Mouse (Mus musculus): Measurements from ENCODE around the gene Vamp8. TPM values are rescaled to one million over a fixed set of nuclear protein-coding genes. Genes with fewer than 3 reads are reported as not detected.

Vamp8 gene
- polyA plus RNA-seq, 1 experiment from 2014 or later: 241 TPM

DNA sequence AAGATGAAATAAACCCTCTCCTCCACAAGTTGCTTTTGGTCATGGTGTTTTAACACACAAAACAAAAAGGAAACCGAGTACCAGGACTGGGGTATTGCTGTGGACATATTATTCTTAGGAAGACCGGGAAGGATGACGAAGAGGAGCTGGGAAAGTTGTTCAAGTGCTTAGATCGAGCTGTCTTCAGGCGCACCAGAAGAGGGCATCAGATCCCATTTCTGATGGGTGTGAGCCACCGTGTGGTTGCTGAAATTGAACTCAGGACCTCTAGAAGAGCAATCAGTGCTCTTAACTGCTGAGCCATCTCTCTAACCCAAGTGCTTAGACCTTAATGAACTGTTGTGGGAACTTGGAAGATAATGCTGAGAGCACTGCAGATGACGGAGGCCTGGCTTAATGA lies 26.5 kb downstream of the Vamp8 start:
- ATAC-seq (replicated peaks; ENCODE audit: low FRiP score, low read depth): no peak
- Histone ChIP-seq H3K4me1 (replicated peaks; ENCODE audit: insufficient read depth, low read length) (peaks cover 13% of the 10 kb centered on the region; the same call in 1 of the 2 replicates), H3K9me3 (replicated peaks; ENCODE audit: low read length) (no peaks in the 10 kb centered on the region), H3K27ac (no peak overlapping the region), H3K4me2 (ENCODE audit: low read length) (no peak overlapping the region), H3K9ac (ENCODE audit: low read depth, low read length) (no peak overlapping the region), H3K27me3 (ENCODE audit: insufficient read depth, low read length) (no peaks in the 10 kb centered on the region), H3K36me3 (ENCODE audit: insufficient read depth, low read length) (peaks cover 5% of the 10 kb centered on the region; the same call in 1 of the 2 replicates), H3K4me3 (replicated peaks; ENCODE audit: low read depth, low read length) (no peak overlapping the region)
- peak; percentile 45; the same call in 1 of the 2 replicates for TF ChIP-seq CTCF (IDR thresholded peaks at IDR 0.05; ENCODE audit: low read depth)
- DNase-seq (ENCODE audit: low spot score): no peak
- WGBS: 43% methylated on average over 7 of the region's 7 CpGs

DNA sequence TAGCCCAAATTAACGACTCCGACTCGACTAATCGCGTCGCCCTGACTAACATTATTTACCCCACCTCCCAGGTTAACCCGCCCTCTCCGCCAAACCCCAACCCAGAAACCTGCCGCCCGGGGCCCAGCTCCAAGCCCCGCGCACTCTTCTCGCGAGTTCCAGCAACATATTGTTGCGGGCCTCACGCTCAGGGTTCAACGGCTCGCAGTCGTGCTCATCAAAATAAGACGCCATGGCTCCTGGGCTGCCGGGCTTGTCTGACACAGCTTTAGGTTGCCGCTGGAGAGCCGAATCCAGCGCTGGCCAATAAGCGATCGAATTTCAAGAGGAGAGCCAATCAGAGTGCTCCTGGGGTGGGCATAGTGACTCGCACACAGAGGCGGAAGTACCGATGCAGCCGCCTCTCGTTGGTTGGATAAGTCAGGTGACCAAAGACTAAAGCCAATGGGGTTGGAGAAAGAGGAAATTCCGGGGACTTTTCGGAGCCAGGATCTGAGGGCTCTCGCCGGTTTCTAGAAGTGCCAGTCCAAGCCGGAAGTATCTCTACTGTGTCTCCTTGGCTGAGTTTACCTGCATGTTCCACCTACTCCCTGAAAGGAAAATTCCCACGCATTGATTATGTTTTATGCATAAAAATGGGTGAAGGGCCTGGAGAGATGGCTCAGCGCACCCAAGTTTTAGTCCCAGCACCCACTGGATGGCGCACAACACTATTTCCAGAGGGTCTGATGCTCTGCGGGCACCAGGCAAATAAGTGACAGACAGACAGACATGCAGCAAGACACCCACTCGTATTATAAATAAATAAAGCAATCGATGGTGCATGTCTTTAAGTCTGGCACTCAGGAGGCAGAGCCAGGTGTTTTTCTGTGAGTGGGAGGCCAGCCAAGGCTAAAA lies 28.1 kb downstream of the Vamp8 start:
- WGBS: under 1% methylated on average over 42 of the region's 42 CpGs
- H3K9ac ChIP-seq (ENCODE audit: low read depth, low read length): peak overlapping the region; percentile 81
- peak; percentile 58 for TF ChIP-seq CTCF (IDR thresholded peaks at IDR 0.05; ENCODE audit: low read depth)

DNA sequence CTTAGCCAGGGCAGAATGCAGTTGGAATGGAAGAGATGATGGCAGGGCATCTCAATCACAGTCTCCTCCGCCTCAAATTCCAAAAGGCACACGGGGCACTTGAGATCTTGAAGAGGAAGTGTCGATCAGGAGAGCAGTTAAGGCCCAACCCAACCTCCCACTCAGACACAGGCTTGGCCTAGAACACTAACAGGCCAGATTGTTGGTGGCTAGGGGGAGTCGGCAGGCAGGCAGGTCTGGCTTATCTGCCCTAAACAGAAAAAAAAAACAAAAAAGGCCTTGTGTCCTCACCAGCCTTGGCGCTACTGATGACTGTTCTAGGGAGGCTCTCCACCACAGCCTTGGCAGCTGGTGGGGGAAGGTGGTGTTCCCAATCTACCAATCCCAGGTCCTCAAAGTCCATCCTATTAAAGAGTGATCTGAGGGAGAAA lies 29.4 kb downstream of the Vamp8 start:
- Histone ChIP-seq H3K4me2 (ENCODE audit: low read length) (peak overlapping the region; percentile 89), H3K4me1 (replicated peaks; ENCODE audit: insufficient read depth, low read length) (peaks cover 13% of the 10 kb centered on the region; the same call in 1 of the 2 replicates), H3K27me3 (ENCODE audit: insufficient read depth, low read length) (no peaks in the 10 kb centered on the region), H3K27ac (0 out of 2 replicates have a peak overlapping the region, but pooled peaks have one; percentile 57), H3K9me3 (replicated peaks; ENCODE audit: low read length) (no peaks in the 10 kb centered on the region), H3K36me3 (ENCODE audit: insufficient read depth, low read length) (peaks cover 5% of the 10 kb centered on the region; the same call in 1 of the 2 replicates), H3K9ac (ENCODE audit: low read depth, low read length) (0 out of 2 replicates have a peak overlapping the region, but pooled peaks have one; percentile 81), H3K4me3 (replicated peaks; ENCODE audit: low read depth, low read length) (peak overlapping the region; percentile 74)
- no peak for TF ChIP-seq CTCF (IDR thresholded peaks at IDR 0.05; ENCODE audit: low read depth)
- no peak for ATAC-seq (replicated peaks; ENCODE audit: low FRiP score, low read depth)
- WGBS: 59% methylated on average over 5 of the region's 5 CpGs
- no peak for DNase-seq (ENCODE audit: low spot score)

More for the DNA sequence above, 28.1 kb downstream of the Vamp8 start:
- ATAC-seq (replicated peaks; ENCODE audit: low FRiP score, low read depth): peak; percentile 96
- H3K36me3 ChIP-seq (ENCODE audit: insufficient read depth, low read length): peaks cover 5% of the 10 kb centered on the region; the same call in 1 of the 2 replicates
- peaks cover 13% of the 10 kb centered on the region; the same call in 1 of the 2 replicates for H3K4me1 ChIP-seq (replicated peaks; ENCODE audit: insufficient read depth, low read length)
- no peaks in the 10 kb centered on the region for H3K9me3 ChIP-seq (replicated peaks; ENCODE audit: low read length)
- peak; percentile 99 for DNase-seq (ENCODE audit: low spot score)
- H3K4me2 ChIP-seq (ENCODE audit: low read length): peak overlapping the region; percentile 89
- no peaks in the 10 kb centered on the region for H3K27me3 ChIP-seq (ENCODE audit: insufficient read depth, low read length)
- peak overlapping the region; percentile 74 for H3K4me3 ChIP-seq (replicated peaks; ENCODE audit: low read depth, low read length)
- peak overlapping the region; percentile 71 for H3K27ac ChIP-seq

DNA sequence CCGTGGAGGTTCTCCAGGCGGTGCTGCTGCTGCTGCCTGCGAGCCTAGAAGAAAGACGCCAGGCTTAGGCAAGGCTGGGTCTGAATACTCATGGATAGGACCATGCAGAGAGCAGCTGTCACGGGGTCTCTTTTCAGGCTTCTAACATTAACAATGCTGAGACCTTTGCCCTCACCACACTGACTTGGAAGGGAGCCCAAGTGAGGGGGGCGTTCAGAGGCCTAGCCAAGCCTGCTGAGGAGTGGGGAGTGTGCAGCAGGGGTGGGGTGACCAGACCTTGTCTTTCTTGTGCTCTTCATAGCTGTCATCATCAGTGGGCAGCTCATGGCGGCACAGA lies 29.9 kb downstream of the Vamp8 start:
- Histone ChIP-seq H3K9me3 (replicated peaks; ENCODE audit: low read length) (no peaks in the 10 kb centered on the region), H3K27me3 (ENCODE audit: insufficient read depth, low read length) (no peaks in the 10 kb centered on the region), H3K4me3 (replicated peaks; ENCODE audit: low read depth, low read length) (no peak overlapping the region), H3K36me3 (ENCODE audit: insufficient read depth, low read length) (peaks cover 5% of the 10 kb centered on the region; the same call in 1 of the 2 replicates), H3K4me1 (replicated peaks; ENCODE audit: insufficient read depth, low read length) (peaks cover 13% of the 10 kb centered on the region; the same call in 1 of the 2 replicates), H3K9ac (ENCODE audit: low read depth, low read length) (no peak overlapping the region), H3K4me2 (ENCODE audit: low read length) (peak overlapping the region; percentile 89; the same call in 1 of the 2 replicates), H3K27ac (no peak overlapping the region; the same call in 1 of the 2 replicates)
- ATAC-seq (replicated peaks; ENCODE audit: low FRiP score, low read depth) (no peak), DNase-seq (ENCODE audit: low spot score) (no peak)
- 63% methylated on average over 7 of the region's 7 CpGs for whole genome bisulfite sequencing
- TF ChIP-seq CTCF (IDR thresholded peaks at IDR 0.05; ENCODE audit: low read depth): no peak

DNA sequence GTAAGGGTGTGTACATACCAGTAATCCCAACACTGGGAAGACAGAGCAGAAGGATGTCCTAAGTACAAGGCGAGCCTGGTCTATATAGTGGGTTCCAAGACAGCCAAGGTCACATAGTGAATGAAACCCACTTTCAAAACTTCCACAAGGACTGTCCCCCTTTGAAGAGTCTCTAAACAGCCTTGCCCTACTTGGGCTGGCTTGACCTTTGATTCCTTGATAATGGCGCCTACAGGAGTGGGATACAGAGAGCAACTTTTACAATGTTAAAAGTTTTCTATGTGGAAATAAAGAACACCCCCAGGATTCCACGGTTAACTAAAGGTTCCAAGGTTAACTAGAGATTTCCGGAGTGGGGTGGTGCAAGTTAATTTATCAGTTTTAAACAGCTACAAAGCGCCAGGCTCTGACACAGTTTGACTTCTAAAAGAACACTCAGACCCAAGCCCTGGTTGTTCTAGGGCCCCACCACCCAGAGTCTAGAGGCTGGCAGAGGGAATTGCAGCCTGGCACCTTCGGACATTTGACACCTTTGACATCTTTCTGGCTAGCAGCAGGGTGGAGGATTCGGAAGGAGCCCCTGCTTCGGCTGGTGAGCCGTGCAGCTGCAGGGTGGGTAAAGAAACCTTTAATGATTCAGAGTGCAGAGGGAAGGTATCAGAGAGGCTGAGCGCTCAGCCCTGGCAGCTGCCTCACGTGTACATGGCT lies 30.5 kb downstream of the Vamp8 start:
- DNase-seq (ENCODE audit: low spot score): no peak
- Histone ChIP-seq H3K9me3 (replicated peaks; ENCODE audit: low read length) (no peaks in the 10 kb centered on the region), H3K4me1 (replicated peaks; ENCODE audit: insufficient read depth, low read length) (peaks cover 13% of the 10 kb centered on the region; the same call in 1 of the 2 replicates), H3K36me3 (ENCODE audit: insufficient read depth, low read length) (peaks cover 5% of the 10 kb centered on the region; the same call in 1 of the 2 replicates), H3K4me3 (replicated peaks; ENCODE audit: low read depth, low read length) (no peak overlapping the region), H3K4me2 (ENCODE audit: low read length) (peak overlapping the region; percentile 89; the same call in 1 of the 2 replicates), H3K27ac (no peak overlapping the region; the same call in 1 of the 2 replicates), H3K27me3 (ENCODE audit: insufficient read depth, low read length) (no peaks in the 10 kb centered on the region), H3K9ac (ENCODE audit: low read depth, low read length) (no peak overlapping the region)
- WGBS: 65% methylated on average over 11 of the region's 11 CpGs
- TF ChIP-seq CTCF (IDR thresholded peaks at IDR 0.05; ENCODE audit: low read depth): no peak
- ATAC-seq (replicated peaks; ENCODE audit: low FRiP score, low read depth): no peak

DNA sequence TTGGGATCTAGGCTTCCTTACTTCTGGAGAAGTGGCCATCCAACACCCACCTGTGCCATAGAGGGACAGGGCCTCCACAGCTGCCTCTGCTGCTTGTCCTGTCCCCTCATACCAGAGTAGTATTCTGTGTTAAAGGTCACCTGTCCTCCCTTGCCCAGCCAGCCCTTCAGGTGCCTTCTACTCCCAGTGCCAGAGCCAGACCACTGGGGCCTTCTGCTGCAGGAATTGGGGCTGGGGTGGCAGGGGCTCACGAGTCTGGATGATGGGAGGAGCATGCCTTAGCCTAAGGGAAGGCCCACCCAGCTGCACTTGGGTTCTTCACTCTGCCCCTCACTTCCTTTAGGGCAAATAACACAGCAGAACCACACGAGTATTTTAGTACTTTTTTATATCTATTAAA lies 31.2 kb downstream of the Vamp8 start:
- Histone ChIP-seq H3K27ac (no peak overlapping the region), H3K4me1 (replicated peaks; ENCODE audit: insufficient read depth, low read length) (peaks cover 13% of the 10 kb centered on the region; the same call in 1 of the 2 replicates), H3K4me3 (replicated peaks; ENCODE audit: low read depth, low read length) (no peak overlapping the region), H3K27me3 (ENCODE audit: insufficient read depth, low read length) (no peaks in the 10 kb centered on the region), H3K9ac (ENCODE audit: low read depth, low read length) (no peak overlapping the region), H3K4me2 (ENCODE audit: low read length) (no peak overlapping the region), H3K9me3 (replicated peaks; ENCODE audit: low read length) (no peaks in the 10 kb centered on the region), H3K36me3 (ENCODE audit: insufficient read depth, low read length) (peaks cover 5% of the 10 kb centered on the region; the same call in 1 of the 2 replicates)
- TF ChIP-seq CTCF (IDR thresholded peaks at IDR 0.05; ENCODE audit: low read depth): no peak
- 64% methylated on average over 2 of the region's 2 CpGs for WGBS
- ATAC-seq (replicated peaks; ENCODE audit: low FRiP score, low read depth): no peak
- no peak for DNase-seq (ENCODE audit: low spot score)
